Mouse (Mus musculus) megakaryocyte, embryonic 14.5 days (primary cell): ENCODE data around the gene Fam83g.

ENCODE experiments used
- FLI1 ChIP-seq: IDR thresholded peaks from 2 replicates; pipeline ENCODE4 v1.6.1; 2012; ENCODE audit warnings: low read length, inconsistent platforms, mixed read lengths
- GATA1 ChIP-seq: IDR thresholded peaks from 3 replicates; pipeline ENCODE4 v1.6.1; 2012; ENCODE audit warnings: mixed read lengths, low read length, inconsistent platforms, borderline replicate concordance

DNA sequence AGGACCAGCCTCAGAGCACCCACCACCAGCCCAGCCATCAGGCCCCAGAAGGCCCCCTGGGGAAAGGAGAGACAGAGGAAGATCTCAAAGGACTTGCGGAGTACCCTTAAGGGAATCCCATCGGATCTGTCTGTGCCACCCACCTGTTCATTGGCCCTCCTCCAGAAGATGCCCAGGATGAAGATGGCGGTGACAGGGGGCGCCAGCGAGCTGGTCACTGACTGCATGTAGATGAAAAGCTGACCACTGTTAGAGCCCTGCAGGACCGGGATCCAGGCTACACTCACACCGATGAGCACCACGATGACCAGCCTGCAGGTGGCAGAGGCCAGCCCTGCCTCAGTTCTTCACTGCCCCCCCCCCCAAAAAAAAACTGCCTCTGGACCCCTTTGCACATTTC, 10.2 kb upstream of the Fam83g start:
- TF ChIP-seq GATA1 (no peak), FLI1 (no peak)
